Mouse (Mus musculus) MEL (cell line): ENCODE measurements around the gene Gng12. TPM values are rescaled to one million over a fixed set of nuclear protein-coding genes. Genes with fewer than 3 reads are reported as not detected.
A peak's percentile ranks its signal among the peaks of the same experiment; 100 is the strongest.

Experiments used
- DNase-seq: peaks from one replicate; pipeline ENCODE4 v3.0.0; 2011; ENCODE audit warnings: low read depth, low spot score
- H3K27ac ChIP-seq: 2 replicates; pipeline ENCODE4 v1.5.1; 2012; ENCODE audit warnings: low read depth, mild to moderate bottlenecking, control low read depth, low read length, moderate library complexity; ENCODE audit not compliant: control insufficient read depth
- H3K27me3 ChIP-seq, 2 experiments: fragments of 150-350 bp in 1 of 2; sonication (generic) in 1 of 2; 2 replicates each; pipeline ENCODE4 v1.6.1; 2012; ENCODE audit warnings: low read length in 2 of 2, mild to moderate bottlenecking in 2 of 2, improper control_type of control experiment in 1 of 2, moderate library complexity in 1 of 2; ENCODE audit not compliant: insufficient read depth in 2 of 2, control insufficient read depth in 1 of 2
- H3K36me3 ChIP-seq, 2 experiments: 2 replicates each; pipeline ENCODE4 v1.6.1; 2012 to 2014; ENCODE audit warnings: low read length in 2 of 2, improper control_type of control experiment in 1 of 2, inconsistent platforms in 1 of 2, mild to moderate bottlenecking in 1 of 2; ENCODE audit not compliant: insufficient read depth in 2 of 2, control insufficient read depth in 1 of 2
- H3K4me1 ChIP-seq, 2 experiments: fragments of 150-350 bp in 1 of 2; sonication (generic) in 1 of 2; 2 replicates each; pipeline ENCODE4 v1.6.1; 2012; ENCODE audit warnings: low read length in 2 of 2, improper control_type of control experiment in 1 of 2, mild to moderate bottlenecking in 1 of 2; ENCODE audit not compliant: insufficient read depth in 2 of 2, control insufficient read depth in 1 of 2
- H3K4me3 ChIP-seq, 2 experiments: fragments of 150-350 bp in 1 of 2; sonication (generic) in 1 of 2; 2 replicates each; pipeline ENCODE4 v1.5.1; 2012; ENCODE audit warnings: low read depth in 2 of 2, low read length in 2 of 2, mild to moderate bottlenecking in 2 of 2, moderate library complexity in 2 of 2, control low read depth in 1 of 2, improper control_type of control experiment in 1 of 2; ENCODE audit not compliant: control insufficient read depth in 1 of 2, insufficient read depth in 1 of 2
- H3K79me2 ChIP-seq: 2 replicates; pipeline ENCODE4 v1.6.1; 2012; ENCODE audit warnings: mild to moderate bottlenecking, low read length, moderate library complexity; ENCODE audit not compliant: control insufficient read depth, poor library complexity, insufficient read depth
- H3K9ac ChIP-seq: 2 replicates; pipeline ENCODE4 v1.6.1; 2012; ENCODE audit warnings: low read depth, mild to moderate bottlenecking, control low read depth, low read length, moderate library complexity; ENCODE audit not compliant: control insufficient read depth, poor library complexity, severe bottlenecking
- H3K9me3 ChIP-seq: fragments of 150-350 bp; sonication (generic); replicated peaks from 2 replicates; pipeline ENCODE4 v1.6.1; 2012; ENCODE audit warnings: mild to moderate bottlenecking, low read length, improper control_type of control experiment, moderate library complexity; ENCODE audit not compliant: insufficient read depth
- E2F4 ChIP-seq: IDR thresholded peaks from 2 replicates; pipeline ENCODE4 v1.6.1; 2011; ENCODE audit warnings: low read depth, low read length, improper control_type of control experiment, borderline replicate concordance
- ELF1 ChIP-seq: IDR thresholded peaks from 2 replicates; pipeline ENCODE4 v1.6.1; 2014; ENCODE audit warnings: low read depth, mild to moderate bottlenecking, inconsistent platforms, low read length, improper control_type of control experiment, moderate library complexity
- EP300 ChIP-seq, 2 experiments: IDR thresholded peaks; 2 replicates each; pipeline ENCODE4 v1.6.1; 2011; ENCODE audit warnings: improper control_type of control experiment in 2 of 2, low read length in 2 of 2, low read depth in 1 of 2, mild to moderate bottlenecking in 1 of 2
- ETS1 ChIP-seq: IDR thresholded peaks from 2 replicates; pipeline ENCODE4 v1.6.1; 2012; ENCODE audit warnings: low read depth, mild to moderate bottlenecking, inconsistent platforms, low read length, improper control_type of control experiment, moderate library complexity
- HCFC1 ChIP-seq: IDR thresholded peaks from 2 replicates; pipeline ENCODE4 v1.6.1; 2012; ENCODE audit warnings: low read depth, mild to moderate bottlenecking, inconsistent platforms, low read length, improper control_type of control experiment, moderate library complexity
- JUND ChIP-seq: IDR thresholded peaks from 2 replicates; pipeline ENCODE4 v1.6.1; 2011; ENCODE audit warnings: low read depth, mild to moderate bottlenecking, improper control_type of control experiment, low read length
- MAX ChIP-seq: IDR thresholded peaks from 2 replicates; pipeline ENCODE4 v1.6.1; 2011; ENCODE audit warnings: low read length, improper control_type of control experiment
- MXI1 ChIP-seq: IDR thresholded peaks from 2 replicates; pipeline ENCODE4 v1.6.1; 2011; ENCODE audit warnings: mild to moderate bottlenecking, low read depth, low read length, improper control_type of control experiment
- MYC ChIP-seq: IDR thresholded peaks from 2 replicates; pipeline ENCODE4 v1.6.1; 2011; ENCODE audit warnings: low read depth, mild to moderate bottlenecking, low read length, improper control_type of control experiment, moderate library complexity
- NELFE ChIP-seq: IDR thresholded peaks from 2 replicates; pipeline ENCODE4 v1.6.1; 2011; ENCODE audit warnings: low read depth, low read length, improper control_type of control experiment
- RAD21 ChIP-seq: IDR thresholded peaks from 2 replicates; pipeline ENCODE4 v1.6.1; 2011; ENCODE audit warnings: mild to moderate bottlenecking, low read depth, low read length, improper control_type of control experiment
- SIN3A ChIP-seq: IDR thresholded peaks from 2 replicates; pipeline ENCODE4 v1.6.1; 2012; ENCODE audit warnings: low read length, improper control_type of control experiment, inconsistent platforms
- TAL1 ChIP-seq: IDR thresholded peaks from 2 replicates; pipeline ENCODE4 v1.6.1; 2012; ENCODE audit warnings: mild to moderate bottlenecking, inconsistent platforms, low read length, moderate library complexity, mixed read lengths
- UBTF ChIP-seq: IDR thresholded peaks from 2 replicates; pipeline ENCODE4 v1.6.1; 2012; ENCODE audit warnings: low read depth, mild to moderate bottlenecking, inconsistent platforms, low read length, improper control_type of control experiment, moderate library complexity, borderline replicate concordance; ENCODE audit not compliant: insufficient read depth
- USF1 ChIP-seq: IDR thresholded peaks from 2 replicates; pipeline ENCODE4 v1.6.1; 2014; ENCODE audit warnings: low read depth, mild to moderate bottlenecking, inconsistent platforms, low read length, improper control_type of control experiment, moderate library complexity
- ZKSCAN1 ChIP-seq: IDR thresholded peaks from 2 replicates; pipeline ENCODE4 v1.6.1; 2012; ENCODE audit warnings: low read depth, mild to moderate bottlenecking, inconsistent platforms, low read length, improper control_type of control experiment, moderate library complexity
- polyA plus RNA-seq, 2 experiments: library from polyadenylated mRNA; stranded (reverse) in 1 of 2; unstranded in 1 of 2; fragments of >175 nt in 1 of 2; fragments of >200 nt in 1 of 2; gene quantifications; 2 replicates each; pipeline versions ENCODE4 v1.2.1 to v1.2.4; 2012; ENCODE audit warnings: low replicate concordance in 2 of 2, low read depth in 1 of 2; ENCODE audit not compliant: insufficient read length in 2 of 2, insufficient read depth in 1 of 2, missing spikeins in 1 of 2
- total RNA-seq: library from RNA; depleted of rRNA; stranded (reverse); fragments of 300-350 nt; gene quantifications from 2 replicates; pipeline ENCODE4 v1.2.3, GENCODE M21; 2012

Gene Gng12
- total and polyA plus RNA-seq, 3 experiments: 16.8 to 44.0 TPM; not detected in 1

GRCm38 (mm10) chr6:67046937-67047336, 150.7 kb downstream of the Gng12 start (continued):
- TF ChIP-seq HCFC1: 0 out of 2 replicates have a peak, but pooled peaks have one; percentile 36
- no peak for TF ChIP-seq MYC
- TF ChIP-seq ZKSCAN1: no peak
- TF ChIP-seq ELF1: no peak
- no peak for TF ChIP-seq MAX
- TF ChIP-seq UBTF: no peak
- TF ChIP-seq E2F4: no peak
- TF ChIP-seq MXI1: 0 out of 2 replicates have a peak, but pooled peaks have one; percentile 52
- no peak for TF ChIP-seq RAD21
- TF ChIP-seq JUND: no peak
- TF ChIP-seq TAL1: peak; percentile 33
- TF ChIP-seq, all 39 proteins: peak for 11

GRCm38 (mm10) chr6:67048052-67048691, 152.0 kb downstream of the Gng12 start:
- Histone ChIP-seq H3K27ac (no peak overlapping the region), H3K4me3 (no peak overlapping the region), H3K9me3 (no peaks in the 10 kb centered on the region), H3K4me1 (peaks cover 11 to 13% of the 10 kb centered on the region in 2 experiments), H3K27me3 (no peaks in the 10 kb centered on the region), H3K9ac (no peak overlapping the region), H3K36me3 (peaks cover 0 to 31% of the 10 kb centered on the region in 2 experiments; a peak in 2 of 4 replicates), H3K79me2 (no peaks in the 10 kb centered on the region)
- DNase-seq: no peak
- TF ChIP-seq USF1 (no peak), SIN3A (0 out of 2 replicates have a peak, but pooled peaks have one; percentile 17)

- peaks cover 0 to 31% of the 10 kb centered on the region in 2 experiments; a peak in 2 of 4 replicates for H3K36me3 ChIP-seq
- peaks cover 11 to 13% of the 10 kb centered on the region in 2 experiments for H3K4me1 ChIP-seq
- H3K9ac ChIP-seq: no peak overlapping the region
- no peaks in the 10 kb centered on the region for H3K9me3 ChIP-seq
- no peak overlapping the region for H3K27ac ChIP-seq
- no peaks in the 10 kb centered on the region for H3K79me2 ChIP-seq
- H3K4me3 ChIP-seq: no peak overlapping the region
- peak in 1 of 2 experiments; percentile 28; a peak in 1 of 4 replicates for TF ChIP-seq EP300 (IDR thresholded peaks at IDR 0.05; ENCODE audit: low read depth in 1 of 2, low read length in 2 of 2)
- peak; percentile 48 for TF ChIP-seq ETS1
- TF ChIP-seq NELFE: no peak
- DNase-seq: no peak
- no peaks in the 10 kb centered on the region for H3K27me3 ChIP-seq
Measured at GRCm38 (mm10) chr6:67048880-67049694, 152.9 kb downstream of the Gng12 start.
